Mouse (Mus musculus) skeletal muscle tissue, postnatal 0 days (tissue): ENCODE measurements around the gene Daglb. TPM values are rescaled to one million over a fixed set of nuclear protein-coding genes. Genes with fewer than 3 reads are reported as not detected.

Experiments used
- polyA plus RNA-seq: library from polyadenylated mRNA; unstranded; fragments of >200 nt; fragmentation: Nextera tagmentation; extraction: Ambion mirVana; gene quantifications from 2 replicates; pipeline ENCODE4 v1.2.1, GENCODE M21; 2015

Daglb gene
- 4.5 and 5.3 TPM in 2 replicates for polyA plus RNA-seq

GRCm38 (mm10) chr5:143464100-143464756, at the start of gene Daglb:
Daglb (plus strand) TSS chr5:143464584.

GRCm38 (mm10) chr5:143527486-143528307, 63.3 kb downstream of the Daglb start, which contains the start of gene Rac1:
Rac1 (minus strand) TSS chr5:143528036.

Other genes with a start within 250 kb of the Daglb start
- gene Spdye4a, start 237.7 kb upstream of the Daglb start, polyA plus RNA-seq = not detected in 2 replicates
- 4.8 and 5.7 TPM in 2 replicates for gene Zfp12, start 229.4 kb upstream of the Daglb start, polyA plus RNA-seq
- 1.4 TPM in 2 replicates for gene Zfp316, start 194.6 kb upstream of the Daglb start, polyA plus RNA-seq
- gene Zfp853, start 171.0 kb upstream of the Daglb start, polyA plus RNA-seq = not detected in 2 replicates
- gene E130309D02Rik, start 149.2 kb upstream of the Daglb start, polyA plus RNA-seq = 11.5 and 12.3 TPM in 2 replicates
- gene Zdhhc4, start 135.3 kb upstream of the Daglb start, polyA plus RNA-seq = 62.4 and 63.2 TPM in 2 replicates
- gene Grid2ip, start 107.2 kb upstream of the Daglb start, polyA plus RNA-seq = not detected in 2 replicates
- gene Kdelr2, start 60.7 kb upstream of the Daglb start, polyA plus RNA-seq = 169 and 210 TPM in 2 replicates
- 232 and 259 TPM in 2 replicates for gene Rac1, start 63.5 kb downstream of the Daglb start, polyA plus RNA-seq
- gene Cyth3, start 157.9 kb downstream of the Daglb start, polyA plus RNA-seq = 26.8 and 28.4 TPM in 2 replicates